ENCODE assay signal across 15 mouse cellular contexts in genomic region chr11:86828396-86828795, GRCm38 (mm10). TPM values are rescaled to one million over a fixed set of nuclear protein-coding genes. Genes with fewer than 3 reads are reported as not detected.
A peak's percentile ranks its signal among the peaks of the same experiment; 100 is the strongest.
DNase-seq lines count a peak whose midpoint lies in the region; ATAC-seq and TF ChIP-seq lines count a peak whose summit lies in the region.
"Had no signal": no experiment of that assay in that cellular context is flagged by ENCODE, and none has a peak within 500 bp of the region (broad histone marks: within the 10 kb centered on the region; RNA-seq: fewer than 3 reads in every experiment).

No protein-coding gene starts in this region.

- no peak overlapping the region for H3K4me2 ChIP-seq in hindbrain, embryonic 13.5 days
- H3K4me2 ChIP-seq: embryonic facial prominence, embryonic 12.5 days; forebrain, embryonic 15.5 days; hindbrain, embryonic 15.5 days; limb, embryonic 12.5 days had no signal

- H3K4me1 ChIP-seq in spleen, adult 2 months (ENCODE audit: control insufficient read depth, insufficient read depth, insufficient read length) = peaks cover 8% of the 10 kb centered on the region
- no peaks in the 10 kb centered on the region for H3K4me1 ChIP-seq in hindbrain, embryonic 13.5 days (replicated peaks)
- H3K4me1 ChIP-seq: embryonic facial prominence, embryonic 12.5 days; forebrain, embryonic 15.5 days; hindbrain, embryonic 15.5 days; limb, embryonic 12.5 days had no signal

- 41% methylated on average over 6 of the region's 6 CpGs for WGBS in spleen, adult 2 months
- 71% methylated on average over 6 of the region's 6 CpGs for WGBS in hindbrain, embryonic 13.5 days

- no peak overlapping the region for H3K9ac ChIP-seq in hindbrain, embryonic 13.5 days
- H3K9ac ChIP-seq: embryonic facial prominence, embryonic 12.5 days; forebrain, embryonic 15.5 days; hindbrain, embryonic 15.5 days; limb, embryonic 12.5 days had no signal

- H3K27ac ChIP-seq in spleen, adult 2 months (ENCODE audit: insufficient read depth, low read length) = peak overlapping the region; percentile 84
- no peak overlapping the region for H3K27ac ChIP-seq in hindbrain, embryonic 13.5 days
- H3K27ac ChIP-seq: embryonic facial prominence, embryonic 12.5 days; forebrain, embryonic 15.5 days; hindbrain, embryonic 15.5 days; limb, embryonic 12.5 days; stomach, postnatal 0 days had no signal

- no peaks in the 10 kb centered on the region for H3K27me3 ChIP-seq in spleen, adult 2 months (ENCODE audit: control insufficient read depth, insufficient read depth, low read length)
- no peaks in the 10 kb centered on the region for H3K27me3 ChIP-seq in hindbrain, embryonic 13.5 days
- H3K27me3 ChIP-seq: embryonic facial prominence, embryonic 12.5 days; forebrain, embryonic 15.5 days; hindbrain, embryonic 15.5 days; limb, embryonic 12.5 days had no signal

- H3K9me3 ChIP-seq in hindbrain, embryonic 13.5 days = no peaks in the 10 kb centered on the region
- H3K9me3 ChIP-seq: embryonic facial prominence, embryonic 12.5 days; forebrain, embryonic 15.5 days; hindbrain, embryonic 15.5 days; limb, embryonic 12.5 days had no signal

- DNase-seq in kidney, adult 9 months = peak; percentile 14
- DNase-seq in kidney, postnatal 36 days = no peak
- DNase-seq in spleen, adult 2 months (ENCODE audit: low read depth in 1 of 2, low spot score in 2 of 2) = peak in 1 of 2 experiments; percentile 55
- DNase-seq in spleen, postnatal 10 days (ENCODE audit: low spot score in 2 of 2) = no peak
- DNase-seq: cerebellum, postnatal 10 days; gastrocnemius, postnatal 14 days; layer of hippocampus, adult 9-11 months had no signal

- peak; percentile 82 for ATAC-seq in activated CD4-positive, CD25-positive, alpha-beta regulatory T cell, adult 4 months
- ATAC-seq in neutrophil, adult 5-6 weeks (ENCODE audit: extremely low read depth, insufficient number of reproducible peaks, low FRiP score, poor library complexity, severe bottlenecking) = peak; percentile 33; the same call in 1 of the 2 replicates
- ATAC-seq in hindbrain, embryonic 13.5 days (ENCODE audit: low FRiP score) = no peak
- ATAC-seq: forebrain, embryonic 15.5 days had no signal

- peak; percentile 5; the same call in 1 of the 2 replicates for TF ChIP-seq POLR2A in spleen, adult 2 months (IDR thresholded peaks at IDR 0.05; ENCODE audit: low read depth, low read length)

- H3K4me3 ChIP-seq in spleen, adult 2 months (ENCODE audit: extremely low read depth, insufficient read depth, insufficient read length) = peak overlapping the region; percentile 4; the same call in 1 of the 2 replicates
- no peak overlapping the region for H3K4me3 ChIP-seq in hindbrain, embryonic 13.5 days
- H3K4me3 ChIP-seq: embryonic facial prominence, embryonic 12.5 days; forebrain, embryonic 15.5 days; hindbrain, embryonic 15.5 days; limb, embryonic 12.5 days had no signal

- TF ChIP-seq CTCF in spleen, adult 2 months (IDR thresholded peaks at IDR 0.05; ENCODE audit: extremely low read depth, insufficient read depth, insufficient read length, insufficient replicate concordance) = no peak

- H3K36me3 ChIP-seq in spleen, adult 2 months (ENCODE audit: control insufficient read depth, insufficient read depth, low read length) = no peaks in the 10 kb centered on the region
- H3K36me3 ChIP-seq in hindbrain, embryonic 13.5 days = no peaks in the 10 kb centered on the region
- H3K36me3 ChIP-seq: embryonic facial prominence, embryonic 12.5 days; forebrain, embryonic 15.5 days; hindbrain, embryonic 15.5 days; limb, embryonic 12.5 days had no signal

RNA-seq across cellular contexts. Expression of gene Dhx40, which starts 20.9 kb away (rescaled TPM):
- 2.1 and 2.4 TPM in 2 replicates for polyA plus RNA-seq in spleen, adult 2 months (2012; rRNA removed)
- polyA plus RNA-seq in activated CD4-positive, CD25-positive, alpha-beta regulatory T cell, adult 4 months (2017; shearing (Covaris generic)) = 10 to 100 TPM; 20.1 TPM
- 131 and 133 TPM in 2 replicates for total RNA-seq in neutrophil, adult 5-6 weeks (2017)
- 27.3 and 28.3 TPM in 2 replicates for polyA plus RNA-seq in hindbrain, embryonic 13.5 days (2015; fragmentation: Nextera tagmentation; extraction: Ambion mirVana)
